Mouse (Mus musculus) bone marrow, adult 2 months (tissue): Measurements from ENCODE around the gene Brsk2. TPM values are rescaled to one million over a fixed set of nuclear protein-coding genes. Genes with fewer than 3 reads are reported as not detected.

ENCODE experiments used
- H3K27ac ChIP-seq: fragments of 200-500 bp; 2 replicates; pipeline ENCODE4 v1.5.1; 2012; ENCODE audit warnings: low read depth, mild to moderate bottlenecking, control low read depth, inconsistent platforms, low read length; ENCODE audit not compliant: control insufficient read depth, poor library complexity, insufficient read depth
- H3K4me1 ChIP-seq: fragments of 200-500 bp; 2 replicates; pipeline ENCODE4 v1.6.1; 2011; ENCODE audit warnings: low read length; ENCODE audit not compliant: control insufficient read depth, insufficient read depth
- H3K4me3 ChIP-seq: fragments of 200-500 bp; replicated peaks from 2 replicates; pipeline ENCODE3; 2011; ENCODE audit warnings: mild to moderate bottlenecking, low read depth, low read length, control low read depth; ENCODE audit not compliant: control insufficient read depth
- CTCF ChIP-seq: fragments of 200-500 bp; IDR thresholded peaks from 2 replicates; pipeline ENCODE4 v1.5.1; 2011; ENCODE audit warnings: low read length, control low read depth; ENCODE audit not compliant: control insufficient read depth, insufficient read depth
- POLR2A ChIP-seq: fragments of 200-500 bp; IDR thresholded peaks from 2 replicates; pipeline ENCODE4 v1.6.1; 2011; ENCODE audit warnings: low read depth, mild to moderate bottlenecking, control low read depth, low read length, borderline replicate concordance; ENCODE audit not compliant: control insufficient read depth
- WGBS: fragments of 180-500 bp; shearing (Covaris S2); methylation state at CpG from one replicate; pipeline ENCODE4 v1.1.7; 2018; 5-methylcytosine and 5-hydroxymethylcytosine counted together
- polyA plus RNA-seq: library from polyadenylated mRNA; stranded (reverse); fragments of >200 nt; gene quantifications from 2 replicates; pipeline ENCODE4 v1.2.4, GENCODE M21; 2011; ENCODE audit warnings: low replicate concordance; ENCODE audit not compliant: missing spikeins, insufficient read depth, insufficient read length

The Brsk2 gene
- polyA plus RNA-seq, 1 experiment: not detected

DNA sequence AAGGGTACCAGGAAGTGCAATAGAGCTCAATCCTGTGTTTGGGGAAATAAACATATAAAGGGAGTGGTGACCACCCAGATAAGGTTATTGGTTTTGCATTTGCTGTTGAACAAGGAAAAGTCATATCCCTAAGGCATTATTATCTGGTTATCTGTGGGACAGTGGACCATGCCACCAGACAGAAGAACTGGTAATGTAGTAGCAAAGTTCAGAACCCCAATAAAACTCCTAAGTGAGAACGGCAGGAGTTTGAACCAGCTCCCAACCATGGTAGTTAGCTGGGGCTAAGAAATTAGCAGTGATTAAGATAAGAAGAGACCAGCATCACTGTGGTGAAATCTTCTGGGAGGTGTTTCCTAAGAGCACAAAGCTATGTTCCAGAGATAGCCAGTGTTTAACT is 96.4 kb downstream of the Brsk2 start:
- Histone ChIP-seq H3K4me1 (no peaks in the 10 kb centered on the region; the same call in 1 of the 2 replicates), H3K27ac (no peak overlapping the region), H3K4me3 (no peak overlapping the region)
- WGBS: 75% methylated on average over 1 of the region's 1 CpGs
- TF ChIP-seq POLR2A: no peak
- TF ChIP-seq CTCF: no peak

DNA sequence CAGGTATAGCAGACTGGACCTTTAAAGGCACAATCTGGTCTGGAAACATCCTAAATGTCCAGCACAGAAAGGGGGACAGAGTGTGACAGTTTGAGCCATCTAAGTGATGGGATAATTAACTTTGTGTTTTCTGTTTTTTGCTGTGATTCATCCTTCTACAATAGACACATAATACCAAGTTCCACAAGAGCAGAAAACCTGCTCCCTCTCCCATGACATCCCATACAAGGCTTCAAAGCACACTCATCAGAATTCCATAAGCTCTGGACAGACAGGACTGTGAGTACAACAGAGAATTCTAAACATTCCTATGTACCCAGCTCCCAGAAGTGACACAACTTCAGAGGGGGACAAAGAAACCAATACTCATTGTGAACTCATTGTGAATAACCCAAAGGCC is 101.0 kb downstream of the Brsk2 start:
- Histone ChIP-seq H3K27ac (no peak overlapping the region), H3K4me1 (no peaks in the 10 kb centered on the region; the same call in none of the 2 replicates), H3K4me3 (no peak overlapping the region)
- TF ChIP-seq POLR2A (no peak), CTCF (no peak)

Other genes starting within 250 kb of the Brsk2 start
- not detected in 2 replicates for gene Muc5ac, start 160.8 kb upstream of the Brsk2 start, polyA plus RNA-seq
- not detected in 2 replicates for gene Muc5b, start 110.7 kb upstream of the Brsk2 start, polyA plus RNA-seq
- 19.7 and 30.1 TPM in 2 replicates for gene Tollip, start 31.2 kb upstream of the Brsk2 start, polyA plus RNA-seq
- 28.2 and 34.3 TPM in 2 replicates for gene Mob2, start 111.3 kb downstream of the Brsk2 start, polyA plus RNA-seq
- 4.9 and 7.5 TPM in 2 replicates for gene Dusp8, start 146.1 kb downstream of the Brsk2 start, polyA plus RNA-seq
- not detected in 2 replicates for gene Gm45618, start 171.0 kb downstream of the Brsk2 start, polyA plus RNA-seq
- gene Gm39115, start 186.3 kb downstream of the Brsk2 start, polyA plus RNA-seq: not detected in 2 replicates
- not detected in 2 replicates for gene Gm45337, start 194.9 kb downstream of the Brsk2 start, polyA plus RNA-seq
- gene Gm29735, start 207.4 kb downstream of the Brsk2 start, polyA plus RNA-seq: not detected in 2 replicates
- not detected in 2 replicates for gene Gm4553, start 216.0 kb downstream of the Brsk2 start, polyA plus RNA-seq
- gene Krtap5-2, start 226.3 kb downstream of the Brsk2 start, polyA plus RNA-seq: not detected in 2 replicates
- not detected in 2 replicates for gene Gm10153, start 240.6 kb downstream of the Brsk2 start, polyA plus RNA-seq